Mouse (Mus musculus) frontal cortex, postnatal 25 days (tissue): ENCODE data around the gene Stat3.

Experiments used
- DNase-seq, 2 experiments: peaks; one replicate each; pipeline ENCODE4 v3.0.0; 2022; ENCODE audit warnings: low spot score in 2 of 2

Gene Stat3

DNA sequence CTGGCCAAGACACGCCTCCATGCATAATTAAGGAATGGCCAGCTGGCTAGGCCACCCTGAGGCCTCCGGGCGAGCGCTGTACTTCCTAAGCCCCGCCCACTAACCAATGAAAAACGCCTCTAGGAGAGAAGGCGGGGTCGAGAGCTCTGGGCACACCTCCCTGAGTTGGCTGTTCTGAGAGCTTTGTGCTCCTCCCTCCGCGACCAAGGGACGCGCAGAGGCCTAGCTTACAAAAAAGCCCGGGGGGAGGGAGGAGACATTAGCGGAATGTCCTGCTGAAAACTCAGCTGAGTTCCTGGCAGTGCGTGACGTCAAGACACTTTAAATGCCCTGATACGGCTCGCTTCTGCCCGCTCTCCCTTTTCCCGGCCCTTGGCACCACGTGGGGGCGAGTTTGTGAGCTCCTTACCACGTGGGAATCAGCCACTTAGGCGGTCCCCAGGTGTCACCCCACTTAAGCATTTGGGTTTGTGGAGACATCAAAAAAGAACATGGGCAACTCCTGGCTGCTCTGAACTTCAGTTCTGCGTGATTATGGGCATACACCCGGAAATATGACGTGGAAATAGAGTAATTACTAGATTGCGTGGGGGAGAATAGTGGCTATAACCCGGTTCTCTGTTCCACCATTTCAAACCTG lies at the start of gene Stat3:
Gene Stat3, minus strand, starts transcription at position 29 of the 640 bp plus-strand sequence.
- peak; percentile 100 for DNase-seq

DNA sequence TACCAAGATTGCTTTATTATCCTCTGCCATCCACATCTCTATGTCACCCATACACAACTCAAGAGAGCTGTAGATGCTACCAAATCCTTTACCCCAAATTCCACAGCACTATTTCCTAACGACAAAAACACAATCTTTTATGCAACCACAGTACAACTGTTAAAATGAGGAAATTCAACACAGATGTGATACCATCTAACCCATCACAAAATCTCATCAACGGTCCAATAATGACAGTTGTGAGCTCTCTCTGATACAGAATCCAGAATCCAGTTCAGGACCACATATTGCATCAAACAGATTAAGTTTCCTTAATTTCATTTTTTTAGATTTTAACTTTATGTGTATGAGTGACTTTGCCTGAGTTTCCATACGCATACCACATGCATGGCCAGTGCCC lies 49.3 kb upstream of the Stat3 start:
- DNase-seq = no peak

DNA sequence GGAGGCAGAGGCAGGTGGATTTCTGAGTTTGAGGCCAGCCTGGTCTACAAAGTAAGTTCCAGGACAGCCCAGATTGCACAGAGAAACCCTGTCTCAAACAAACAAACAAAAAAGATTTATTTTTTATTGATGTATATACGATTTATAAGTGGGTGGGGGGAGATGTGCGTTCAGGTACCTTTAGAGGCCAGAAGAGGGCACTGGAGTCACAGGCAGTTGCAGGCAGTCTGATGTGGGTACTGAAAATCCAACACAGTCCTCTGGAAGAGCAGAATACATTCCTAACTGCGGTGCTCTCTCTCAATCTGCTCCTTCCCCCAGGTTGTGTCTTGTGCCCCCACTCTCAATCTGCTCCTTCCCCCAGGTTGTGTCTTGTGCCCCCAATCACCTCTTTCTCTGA lies 46.3 kb upstream of the Stat3 start:
- no peak for DNase-seq

DNA sequence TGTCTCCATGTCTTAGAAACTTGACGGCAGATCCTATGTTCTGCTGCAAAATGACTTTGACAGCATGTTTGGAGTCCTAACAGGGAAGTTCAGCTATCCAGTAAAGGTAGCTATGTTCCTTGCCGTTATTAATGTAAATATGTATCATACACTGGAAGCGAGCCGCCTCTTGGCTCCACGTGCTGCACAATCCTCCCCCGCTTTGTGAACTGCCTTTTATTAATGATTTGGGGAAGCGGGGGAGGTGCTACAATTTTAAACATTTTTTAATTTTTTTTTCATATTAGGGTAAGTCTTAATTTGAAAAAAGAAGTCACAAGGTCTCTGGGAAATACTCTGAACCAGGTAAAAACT lies 44.4 kb upstream of the Stat3 start:
- no peak for DNase-seq

DNA sequence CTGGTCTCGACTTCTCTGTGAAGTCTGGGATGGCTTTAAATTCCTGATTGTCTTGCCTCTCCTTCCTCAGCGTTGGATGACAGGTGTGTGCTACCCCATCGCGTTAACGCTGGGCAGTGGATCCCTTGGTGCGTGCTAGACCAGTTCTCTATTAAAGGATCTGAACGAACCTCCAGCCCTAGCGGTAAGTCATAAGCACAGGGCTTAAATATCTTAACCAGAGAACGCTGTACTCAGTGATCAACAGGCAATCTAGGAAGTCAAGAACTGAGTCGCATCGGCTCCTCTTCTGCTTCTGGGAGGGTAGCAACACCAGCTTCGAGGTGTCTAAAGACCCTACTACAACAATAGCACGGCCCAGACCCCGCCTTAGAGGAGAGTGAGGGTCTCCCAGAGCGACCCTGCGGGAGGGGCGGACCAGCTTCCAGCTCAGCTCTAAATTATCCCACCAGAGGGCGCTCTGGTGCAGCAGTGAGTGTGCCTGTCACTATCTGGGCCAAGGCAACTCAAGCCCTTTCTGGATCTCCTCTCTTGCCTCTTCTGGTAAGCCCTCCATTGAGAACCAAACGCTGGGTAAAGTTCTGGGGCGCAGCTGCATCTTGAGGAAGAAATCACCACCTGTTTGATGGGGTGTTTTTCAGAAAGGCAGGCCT lies 43.9 kb upstream of the Stat3 start:
- peak; percentile 62 to 67 for DNase-seq

DNA sequence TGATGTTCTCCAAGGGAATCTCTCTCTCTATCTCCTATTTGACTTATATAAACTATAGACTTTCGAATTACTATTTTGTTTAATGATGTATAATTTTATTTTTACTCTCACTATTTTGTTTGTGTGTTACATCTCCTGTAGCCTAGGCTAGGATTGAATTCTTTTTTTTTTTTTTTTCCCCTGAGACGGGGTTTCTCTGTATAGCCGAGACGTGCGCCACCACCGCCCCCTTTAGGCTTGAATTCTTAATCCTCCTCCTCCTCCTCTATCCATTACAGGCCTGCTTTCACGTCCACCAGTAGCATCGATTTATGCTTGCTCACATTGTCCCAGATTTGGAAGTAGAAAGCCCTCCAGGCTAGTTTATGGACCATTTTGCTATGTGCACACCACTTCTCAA lies 42.7 kb upstream of the Stat3 start:
- no peak for DNase-seq

DNA sequence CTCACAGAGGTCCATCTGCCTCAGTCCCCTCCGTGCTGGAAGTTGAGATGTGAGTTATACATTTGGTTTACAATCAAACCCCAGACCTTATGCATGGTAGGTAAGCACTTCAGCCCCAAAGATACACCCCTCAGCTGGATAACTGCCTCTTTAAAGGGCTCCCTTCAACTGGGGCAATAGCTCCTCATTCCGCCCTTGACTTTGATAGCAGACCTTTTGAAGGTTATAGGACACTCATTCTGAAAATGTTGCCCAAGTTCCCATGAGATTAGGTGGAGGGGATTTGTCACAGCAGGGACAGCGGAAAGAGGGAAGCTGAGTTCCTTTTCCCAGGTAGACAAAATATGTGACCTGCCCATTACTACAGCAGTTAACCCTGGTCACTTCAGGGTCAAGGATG lies 41.9 kb upstream of the Stat3 start:
- no peak for DNase-seq

DNA sequence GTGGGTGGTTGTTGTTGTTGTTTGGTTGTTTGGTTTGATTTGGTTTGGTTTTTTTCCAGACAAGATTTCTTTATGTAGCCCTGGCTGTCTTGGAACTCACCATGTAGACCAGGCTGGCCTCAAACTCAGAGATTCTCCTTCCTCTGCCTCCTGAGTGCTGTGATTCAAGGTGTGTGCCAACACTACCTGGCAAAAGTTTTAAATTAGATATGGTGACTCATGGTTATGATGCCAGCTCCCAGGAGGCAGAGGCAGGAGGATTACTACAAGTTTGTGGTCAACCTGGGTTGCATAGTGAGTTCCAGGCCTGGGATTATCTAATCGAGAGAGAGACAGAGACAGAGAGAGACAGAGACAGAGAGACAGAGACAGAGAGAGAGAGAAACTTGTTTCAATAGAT lies 41.1 kb upstream of the Stat3 start:
- no peak for DNase-seq

DNA sequence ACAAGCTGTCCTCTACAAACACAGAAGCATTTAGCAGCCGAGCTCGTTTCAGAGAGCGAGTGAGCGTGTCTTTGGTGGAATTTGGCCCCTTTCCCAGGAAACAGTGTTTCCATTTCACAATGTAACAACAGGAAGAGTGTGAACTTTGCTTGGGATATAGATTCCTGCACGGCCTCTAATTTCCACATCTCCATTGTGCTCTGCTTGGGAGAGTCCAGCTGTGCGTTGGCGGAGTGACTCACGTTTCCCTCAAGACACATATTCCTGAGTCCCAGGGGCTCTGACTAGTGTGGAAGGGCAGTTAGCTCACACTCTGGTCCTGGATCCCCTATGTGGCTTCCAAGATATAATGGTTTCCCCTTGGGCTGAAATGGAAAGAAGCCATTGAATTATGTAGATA lies 40.5 kb upstream of the Stat3 start:
- DNase-seq = no peak

DNA sequence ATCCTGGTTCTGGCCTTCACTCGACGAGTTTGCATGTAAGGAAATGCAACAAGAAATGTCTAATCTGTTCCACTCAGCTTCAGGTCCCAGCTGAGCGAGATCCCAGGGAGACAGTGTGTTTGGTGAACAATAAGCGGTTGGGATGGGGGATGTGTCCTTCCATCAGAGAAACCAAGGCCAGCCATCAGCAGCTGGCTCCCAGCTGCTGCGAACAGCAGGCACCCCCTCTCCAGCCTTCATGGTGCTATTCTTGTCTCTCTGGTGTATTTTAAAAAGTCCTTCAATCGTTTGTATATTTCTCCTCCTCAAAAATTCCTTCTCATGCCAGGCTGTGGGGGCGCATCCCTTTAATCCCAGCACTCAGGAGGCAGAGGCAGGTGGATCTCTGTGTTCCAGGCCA lies 35.9 kb upstream of the Stat3 start:
- DNase-seq = no peak

DNA sequence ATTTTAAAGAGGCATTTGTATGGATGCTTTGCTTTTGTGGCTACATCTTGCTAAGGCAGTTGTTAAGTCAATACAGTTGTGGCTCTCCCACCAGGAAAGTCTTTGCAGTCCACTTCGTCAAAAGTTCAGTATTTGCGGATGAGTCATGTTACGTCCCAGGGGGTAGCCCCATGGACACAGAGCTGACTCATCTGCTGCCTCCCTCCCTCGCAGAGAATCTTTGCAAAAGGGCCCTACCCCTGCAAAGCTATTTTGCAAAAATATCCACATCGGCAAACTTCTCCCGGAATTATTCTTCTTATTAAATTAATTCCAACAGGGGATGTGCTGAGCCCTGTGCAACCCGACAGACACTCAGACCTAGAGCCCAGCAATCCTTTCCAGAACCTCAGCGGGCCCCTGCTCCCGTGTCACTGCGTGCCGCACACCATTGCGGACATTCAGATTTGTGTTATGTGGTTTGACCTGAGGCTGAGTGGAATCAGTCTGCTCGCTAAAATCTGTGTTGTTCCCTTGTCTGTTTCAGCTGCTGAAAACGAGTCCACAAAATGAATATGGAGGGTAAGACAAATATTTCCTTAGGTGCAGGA lies 35.1 kb upstream of the Stat3 start:
- DNase-seq = no peak

DNA sequence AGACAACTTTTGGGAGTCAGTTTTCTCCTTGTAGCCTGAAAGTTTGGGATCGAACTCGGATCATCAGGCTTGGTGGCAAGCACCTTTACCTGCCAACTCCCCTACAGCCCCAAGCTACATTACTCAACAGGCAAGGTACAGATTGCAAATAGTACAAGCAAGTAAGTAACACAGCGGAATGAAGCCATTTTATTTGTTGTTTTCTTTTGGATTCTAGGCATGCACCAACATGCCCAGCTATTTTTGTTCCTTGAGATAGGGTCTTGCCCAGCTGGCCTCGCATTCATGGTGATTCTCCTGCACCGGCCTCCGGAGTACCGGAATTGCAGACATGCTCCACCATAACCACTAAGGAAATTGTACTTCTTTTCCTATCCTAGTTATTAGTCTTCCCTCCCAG lies 33.9 kb upstream of the Stat3 start:
- no peak for DNase-seq

DNA sequence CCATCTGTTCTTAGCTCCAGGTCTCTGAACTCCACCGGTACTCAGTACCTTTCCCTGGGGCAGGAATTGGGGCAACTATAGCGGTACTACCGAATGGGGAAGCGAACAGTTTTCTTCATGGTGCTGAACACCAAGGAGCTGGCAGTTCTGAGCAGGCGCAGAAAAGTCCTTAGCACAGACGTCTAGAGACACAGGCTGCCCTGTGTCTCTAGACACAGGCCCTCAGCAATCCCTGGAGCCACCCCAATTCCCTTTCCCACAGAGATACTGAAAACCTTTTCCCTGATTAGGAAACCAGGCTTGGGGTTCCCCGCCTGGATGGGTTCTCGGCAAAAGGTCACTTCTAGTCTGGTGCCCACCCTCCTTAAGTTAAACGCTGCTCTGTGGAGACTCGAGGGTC lies 32.1 kb upstream of the Stat3 start:
- no peak for DNase-seq

DNA sequence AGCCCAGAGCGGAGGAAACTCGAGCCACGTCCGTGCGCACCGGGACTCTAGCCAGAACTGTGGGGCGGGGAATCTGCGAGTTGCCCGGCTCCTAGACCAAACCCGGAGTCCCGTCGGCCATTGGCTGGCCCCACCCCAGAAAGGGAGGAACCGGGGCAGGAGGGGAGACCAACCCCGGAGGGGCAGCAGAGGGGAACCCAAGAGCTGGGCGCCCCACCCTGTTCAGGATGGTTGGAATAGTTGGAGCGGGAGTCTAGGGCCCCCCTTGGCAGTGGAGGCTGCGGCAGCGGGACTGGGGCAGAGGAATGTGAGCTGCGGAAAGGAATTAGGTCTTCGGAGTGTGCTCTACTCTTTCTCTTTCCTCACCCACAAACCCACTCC lies 31.2 kb upstream of the Stat3 start, which contains the start of gene Cavin1:
Gene Cavin1, minus strand, starts transcription at position 331 of the 381 bp plus-strand sequence.
- DNase-seq = no peak

DNA sequence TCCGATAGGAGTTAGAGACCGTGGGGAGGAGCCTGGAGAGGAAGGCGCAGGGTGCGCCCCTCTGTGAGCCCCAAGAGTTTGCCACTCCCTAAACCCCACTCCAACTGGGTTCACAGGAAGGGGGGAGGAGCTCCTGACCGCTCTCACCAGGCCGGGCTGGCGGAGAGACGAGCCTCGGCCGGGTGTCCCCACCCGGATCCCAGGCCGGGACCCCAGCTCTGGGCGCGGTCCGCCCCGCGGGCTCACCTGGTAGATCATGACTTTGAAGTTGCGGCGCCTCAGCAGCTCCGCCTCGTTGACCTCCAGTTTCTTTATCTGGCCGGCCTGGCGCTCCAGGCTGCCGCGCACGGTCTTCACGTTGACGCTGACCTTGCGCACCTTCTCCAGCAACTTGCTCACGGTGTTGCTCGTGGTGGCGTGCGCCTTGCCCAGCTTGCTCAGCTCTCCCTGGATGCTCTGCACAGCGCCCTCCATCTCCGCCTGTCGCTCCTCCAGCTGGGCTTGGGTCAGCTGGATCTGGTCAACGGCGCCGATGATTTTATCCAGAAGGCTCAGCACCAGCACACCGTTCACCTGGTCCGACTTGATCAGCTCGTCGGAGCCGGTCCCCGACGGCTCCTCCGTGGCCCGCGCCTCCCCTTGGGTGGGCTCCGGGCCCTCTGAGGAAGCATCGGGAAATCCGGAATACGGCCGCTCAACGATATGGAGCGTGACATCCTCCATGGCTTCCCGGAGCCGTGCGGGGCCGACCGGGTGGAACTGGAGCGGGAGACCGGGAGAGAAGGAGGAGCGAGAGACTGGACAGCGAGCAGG lies 30.6 kb upstream of the Stat3 start:
- no peak for DNase-seq

DNA sequence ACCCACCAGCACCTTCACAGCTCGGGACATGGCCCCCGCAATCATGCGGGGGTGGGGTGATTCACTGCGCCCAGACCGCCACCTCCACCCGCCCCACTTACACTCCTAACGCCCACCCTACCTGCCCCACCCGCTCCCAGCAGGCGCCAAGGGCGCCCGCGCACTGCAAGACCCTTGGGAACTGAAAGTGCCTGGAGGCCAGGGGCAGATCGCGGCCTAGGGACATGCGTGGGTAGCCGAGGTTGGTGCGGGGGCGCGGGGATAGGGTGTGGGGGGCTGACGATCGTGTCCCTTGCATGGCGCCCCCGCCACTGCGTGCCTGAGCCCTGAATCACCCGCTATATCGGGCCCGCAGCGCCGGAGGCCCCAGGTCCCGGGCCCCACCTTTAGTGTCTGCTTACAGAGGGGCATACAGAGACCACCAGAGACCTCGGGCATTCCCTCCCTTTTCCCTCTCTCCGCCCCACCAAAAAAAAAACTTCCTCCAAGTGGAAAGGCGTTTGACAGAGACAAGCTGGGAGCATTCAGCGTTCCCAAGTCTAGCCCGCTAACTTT lies 29.9 kb upstream of the Stat3 start:
- no peak for DNase-seq

DNA sequence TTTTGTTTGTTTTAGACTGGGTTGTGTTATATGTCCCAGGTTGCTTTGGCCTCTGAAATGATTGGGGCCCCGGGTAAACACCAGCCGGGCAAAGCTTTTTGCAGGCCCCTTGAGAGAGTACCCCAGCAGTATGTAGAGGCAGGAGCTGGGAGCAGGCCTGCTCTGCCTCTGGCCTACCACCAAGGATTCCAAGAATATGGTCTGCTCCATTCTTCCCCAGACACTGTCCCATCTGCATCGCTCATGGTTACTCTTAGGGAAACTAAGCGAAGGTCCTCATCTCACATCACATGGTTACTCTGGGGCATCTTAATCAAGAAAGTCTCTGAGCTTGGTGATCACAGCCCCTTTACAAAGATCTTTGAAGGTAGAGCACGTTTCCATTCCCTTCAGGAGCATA lies 29.2 kb upstream of the Stat3 start:
- DNase-seq = no peak

DNA sequence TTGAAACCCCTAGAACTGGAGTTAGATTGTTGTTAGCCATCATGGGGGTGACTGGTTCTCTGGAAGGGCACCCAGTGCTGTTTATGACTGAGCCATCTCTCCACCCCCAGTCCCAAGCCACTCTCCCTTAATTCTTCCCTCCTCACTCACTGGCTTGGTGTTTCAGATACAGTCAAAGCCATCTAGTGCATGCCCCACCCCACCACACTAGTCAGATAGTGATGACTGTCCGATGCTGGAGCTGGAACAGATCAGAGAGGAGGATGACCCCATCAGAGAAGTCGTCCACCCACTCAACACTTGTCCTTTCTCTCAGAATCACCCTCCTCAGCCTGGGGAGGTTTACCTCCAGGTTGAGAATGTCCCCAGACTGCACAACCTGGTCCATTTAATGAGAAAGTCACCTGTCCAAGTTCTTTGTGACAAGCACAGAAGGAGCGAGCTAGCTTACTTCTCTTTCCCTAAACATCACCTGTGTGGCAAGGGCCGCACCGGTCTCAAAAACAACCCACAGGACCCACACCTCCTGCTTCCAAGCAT lies 28.6 kb upstream of the Stat3 start:
- no peak for DNase-seq

DNA sequence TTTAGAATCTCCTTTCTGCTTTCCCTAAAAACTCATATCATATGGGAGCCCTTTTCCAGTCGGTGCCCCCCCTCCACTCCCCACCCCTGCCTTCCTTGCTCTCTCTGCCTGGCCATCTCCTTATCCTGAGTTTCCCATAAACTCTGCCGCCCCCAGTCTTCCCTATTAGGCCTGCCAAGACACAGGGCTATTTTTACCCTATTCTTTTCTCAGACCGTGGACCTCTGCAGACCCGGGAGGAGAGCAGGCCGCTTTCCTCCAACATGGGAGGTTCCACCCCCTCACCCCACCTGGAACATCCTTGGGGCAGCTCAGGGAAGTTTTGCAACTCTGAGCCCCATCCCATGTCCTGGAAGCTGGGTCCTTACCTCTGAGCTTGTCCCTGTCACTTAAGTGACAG lies 28.0 kb upstream of the Stat3 start:
- no peak for DNase-seq

DNA sequence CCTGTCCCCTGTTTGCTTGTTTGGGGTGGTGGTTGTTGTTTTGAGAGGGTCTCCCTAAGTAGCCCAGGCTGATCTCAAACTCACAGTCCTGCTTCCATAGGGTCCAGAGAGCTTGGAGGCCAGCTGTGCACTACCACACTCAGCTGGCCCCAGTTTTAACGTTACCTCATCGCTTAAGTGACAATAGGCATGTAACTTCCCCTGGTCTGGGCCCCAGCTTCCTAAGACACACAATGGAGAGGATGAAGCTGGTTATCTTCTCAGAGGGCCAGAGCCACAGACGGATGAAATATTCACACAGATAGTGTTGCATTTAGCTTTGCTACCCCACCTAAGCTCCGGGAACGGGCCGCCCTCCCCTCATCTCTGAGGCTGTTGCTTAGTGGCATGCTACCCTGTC lies 26.4 kb upstream of the Stat3 start:
- no peak for DNase-seq

DNA sequence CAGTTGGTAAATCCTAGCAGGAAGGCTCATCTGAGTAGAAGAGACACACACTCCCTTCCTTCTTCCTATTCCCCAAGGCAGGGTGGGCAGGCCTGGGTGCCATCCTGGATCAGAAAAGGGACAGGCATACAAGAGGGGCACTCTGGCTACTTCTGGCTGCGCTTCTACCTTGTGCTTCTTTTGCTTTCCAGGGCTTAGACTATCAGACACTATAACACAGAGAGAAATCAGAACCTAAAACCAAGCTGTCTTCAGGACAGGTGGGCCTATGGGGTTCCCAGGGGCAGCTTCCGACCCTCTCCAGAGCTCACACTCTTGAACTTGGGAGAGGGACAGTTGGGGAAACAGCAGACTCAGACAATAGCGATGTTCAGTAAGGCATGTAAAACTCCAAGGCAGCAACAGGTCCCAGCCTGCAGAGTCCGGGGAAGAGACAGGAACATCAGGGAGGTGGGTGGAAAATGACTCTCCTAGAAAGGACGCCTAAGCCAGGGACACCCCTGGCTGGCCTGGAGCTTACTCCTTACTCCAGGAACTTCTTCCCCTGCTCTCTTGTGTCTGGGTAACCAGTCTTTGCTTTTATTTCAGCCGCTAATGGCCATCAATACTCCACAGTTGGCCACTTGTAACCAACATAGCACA lies 25.7 kb upstream of the Stat3 start:
- DNase-seq = no peak

DNA sequence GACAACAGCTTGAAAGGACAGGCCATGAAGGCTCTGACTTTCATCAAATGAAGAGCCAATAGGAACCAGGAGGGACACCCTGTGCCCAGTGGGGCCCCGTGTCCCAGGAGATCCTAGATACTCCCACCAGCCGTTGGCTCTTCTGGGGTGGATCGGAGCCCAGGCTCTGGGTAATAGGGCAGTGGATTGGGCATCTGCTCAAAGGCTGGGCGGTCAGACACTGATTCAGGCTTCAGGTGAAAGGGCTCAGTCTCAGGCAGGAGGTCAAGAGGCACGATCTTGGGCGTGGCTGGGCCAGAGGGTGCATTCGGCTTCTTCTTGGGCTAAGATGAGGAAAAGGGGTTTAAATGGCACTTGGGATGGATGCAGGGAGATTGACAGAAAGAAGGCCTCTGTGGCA lies 24.8 kb upstream of the Stat3 start:
- DNase-seq = no peak
